Mouse (Mus musculus): ENCODE results near the gene Dkkl1.
"Not testable (repeated sequence)": the region's sequence is repeated elsewhere in the genome, so short reads cannot be mapped to it uniquely, and the experiment has no call there.

Gene Dkkl1

GRCm38 (mm10) chr7:45193406-45193805, 18.5 kb downstream of the Dkkl1 start:
- in situ Hi-C loops (cut with MboI, MseI): no loop called here

GRCm38 (mm10) chr7:45192585-45193310, 19.2 kb downstream of the Dkkl1 start:
- in situ Hi-C loops (cut with MboI, MseI): no loop called here

DNA sequence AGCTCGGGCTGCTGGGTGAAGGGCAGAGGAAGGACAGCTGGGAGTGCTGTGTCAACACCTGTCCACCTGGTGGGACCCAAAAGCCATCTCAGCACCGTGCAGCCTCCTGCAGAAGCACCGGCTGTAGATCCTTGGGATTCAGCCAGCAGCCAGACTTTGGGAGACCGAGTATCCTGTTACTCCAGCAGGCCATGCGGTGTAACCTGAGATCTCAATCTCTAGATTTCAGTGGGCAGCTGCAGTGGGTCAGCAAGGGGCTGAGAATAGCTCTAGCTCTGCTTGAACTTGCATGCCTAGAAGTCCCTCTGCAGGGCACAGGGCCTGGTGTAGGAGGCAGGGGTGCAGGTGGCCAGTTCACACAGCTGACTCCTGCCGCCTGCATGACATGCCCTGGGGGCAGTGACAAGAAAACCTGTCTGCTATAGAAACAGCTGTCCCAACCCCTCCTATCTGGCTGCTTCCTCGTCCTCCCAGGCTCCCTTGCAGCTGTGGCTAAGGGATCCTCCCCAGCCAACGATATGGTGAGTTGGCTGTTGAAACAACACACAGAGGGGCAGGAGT, 20.1 kb downstream of the Dkkl1 start:
- in situ Hi-C loops (cut with MboI, MseI): no loop called here

- in situ Hi-C loops (cut with MboI, MseI): no loop called here
Measured at GRCm38 (mm10) chr7:45191161-45191560, 20.8 kb downstream of the Dkkl1 start.

DNA sequence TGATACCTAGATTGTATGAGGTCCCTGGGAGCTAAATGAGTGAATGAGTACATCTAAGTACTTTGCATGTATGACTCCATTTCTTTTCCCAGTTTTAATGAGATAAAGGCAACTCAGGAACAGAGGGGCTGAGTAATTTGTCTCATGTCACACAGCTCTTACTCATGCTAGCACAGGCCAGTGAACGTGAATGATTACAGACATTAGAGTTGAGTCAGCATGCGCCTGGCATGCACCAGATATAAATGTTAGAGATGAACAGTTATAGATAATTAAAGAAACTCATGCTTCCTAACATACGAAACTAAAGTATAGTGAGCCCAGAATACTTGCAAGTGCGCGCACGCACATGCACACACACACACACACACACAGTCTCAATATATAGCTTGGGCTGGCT, 21.8 kb downstream of the Dkkl1 start:
- in situ Hi-C loops (cut with MboI, MseI): no loop called here

- in situ Hi-C loops (cut with MboI, MseI): no loop called here
Measured at GRCm38 (mm10) chr7:45189600-45189999, 22.3 kb downstream of the Dkkl1 start.

- in situ Hi-C loops (cut with MboI, MseI): no loop called here
Measured at GRCm38 (mm10) chr7:45185921-45186320, 26.0 kb downstream of the Dkkl1 start.

DNA sequence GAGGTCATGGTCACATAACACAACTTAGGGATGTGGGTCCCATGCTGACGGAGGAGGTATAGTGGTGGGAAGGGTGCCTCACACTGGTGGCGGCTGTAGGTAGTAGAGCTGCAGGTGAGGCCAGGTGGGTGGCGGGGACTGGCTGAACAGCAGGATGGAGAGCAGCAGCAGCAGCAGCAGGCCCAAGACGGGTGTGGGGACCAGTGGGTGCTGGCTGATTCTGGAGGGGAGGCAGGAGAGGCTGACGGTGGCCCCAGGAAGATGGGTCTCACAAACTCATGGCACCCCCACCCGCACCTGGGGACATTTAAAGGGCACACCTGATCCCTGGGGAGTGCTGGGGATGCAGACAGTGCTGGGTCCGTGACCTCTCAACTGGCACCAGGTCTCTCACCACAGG, 28.3 kb downstream of the Dkkl1 start:
- in situ Hi-C loops (cut with MboI, MseI): no loop called here

GRCm38 (mm10) chr7:45182606-45183005, 29.3 kb downstream of the Dkkl1 start:
- in situ Hi-C loops (cut with MboI, MseI): no loop called here

- in situ Hi-C loops (cut with MboI, MseI): no loop called here
Measured at GRCm38 (mm10) chr7:45182199-45182601, 29.7 kb downstream of the Dkkl1 start.

DNA sequence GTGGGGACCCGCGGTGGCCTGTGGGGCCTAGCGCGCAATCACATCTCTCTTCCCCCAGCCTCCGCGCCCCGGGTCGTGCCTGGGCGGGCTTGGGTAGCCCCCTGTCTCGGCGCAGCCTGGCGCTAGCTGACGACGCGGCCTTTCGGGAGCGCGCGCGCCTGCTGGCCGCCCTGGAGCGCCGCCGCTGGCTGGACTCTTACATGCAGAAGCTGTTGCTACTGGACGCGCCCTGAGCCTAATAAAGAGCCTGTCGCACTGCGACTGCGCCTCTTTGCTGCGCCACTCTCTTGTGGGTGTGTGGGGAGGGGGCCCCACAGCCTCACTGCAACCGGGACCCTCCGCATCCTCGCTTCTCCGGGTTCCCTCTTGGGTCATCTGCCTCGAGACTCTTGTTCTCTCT, 30.4 kb downstream of the Dkkl1 start:
- in situ Hi-C loops (cut with MboI, MseI): no loop called here

GRCm38 (mm10) chr7:45180896-45181477, 31.0 kb downstream of the Dkkl1 start, which contains the start of gene Pth2:
Gene Pth2, plus strand, starts transcription at chr7:45180995.
- in situ Hi-C loops (cut with MboI, MseI): no loop called here

DNA sequence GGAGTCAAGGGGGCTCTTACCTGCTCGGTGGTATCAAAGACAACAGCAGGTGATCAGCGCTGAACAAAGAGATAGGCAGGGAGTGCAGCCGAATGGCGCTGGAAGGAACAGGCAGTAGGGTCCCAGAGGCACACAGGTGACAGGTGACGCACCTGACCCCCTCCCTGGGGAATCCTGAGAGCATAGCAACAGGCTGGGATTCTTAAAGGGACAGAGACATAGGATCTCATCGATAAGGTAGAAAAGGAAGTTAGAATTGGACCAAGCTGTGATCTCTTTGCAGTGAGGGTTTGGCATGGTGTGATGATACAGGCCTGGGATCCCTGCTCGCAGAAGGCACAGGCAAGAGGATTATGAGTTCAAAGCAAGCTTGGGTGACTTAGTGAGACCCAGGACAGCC, 32.5 kb downstream of the Dkkl1 start, which contains the start of gene Gfy:
TSS of gene Gfy (minus strand) at position 101 of the 400 bp plus-strand sequence.
- in situ Hi-C loops (cut with MboI, MseI): no loop called here

- in situ Hi-C loops (cut with MboI, MseI): no loop called here
Measured at GRCm38 (mm10) chr7:45178550-45178949, 33.4 kb downstream of the Dkkl1 start.

DNA sequence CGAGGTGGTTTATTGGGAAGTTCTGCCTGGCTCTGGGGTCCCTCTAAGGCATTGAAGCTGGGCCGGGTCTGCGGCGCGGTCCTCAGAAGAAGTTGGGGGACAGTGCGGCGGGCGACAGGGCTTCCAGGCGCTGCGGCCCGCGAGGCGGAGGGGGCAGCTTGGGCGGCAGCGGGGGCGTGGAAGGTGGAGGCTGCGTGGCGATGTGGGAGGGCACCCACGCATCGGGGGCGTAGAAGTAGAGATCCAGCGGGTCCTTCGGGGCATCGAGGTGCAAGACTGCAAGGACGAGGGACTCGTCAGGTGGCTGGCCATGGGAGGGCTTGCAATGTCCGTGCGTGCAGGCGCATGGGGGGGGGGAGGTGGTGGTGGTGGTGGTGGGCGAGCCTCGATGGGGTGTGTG, 35.6 kb downstream of the Dkkl1 start:
- in situ Hi-C loops (cut with MboI, MseI): no loop called here

DNA sequence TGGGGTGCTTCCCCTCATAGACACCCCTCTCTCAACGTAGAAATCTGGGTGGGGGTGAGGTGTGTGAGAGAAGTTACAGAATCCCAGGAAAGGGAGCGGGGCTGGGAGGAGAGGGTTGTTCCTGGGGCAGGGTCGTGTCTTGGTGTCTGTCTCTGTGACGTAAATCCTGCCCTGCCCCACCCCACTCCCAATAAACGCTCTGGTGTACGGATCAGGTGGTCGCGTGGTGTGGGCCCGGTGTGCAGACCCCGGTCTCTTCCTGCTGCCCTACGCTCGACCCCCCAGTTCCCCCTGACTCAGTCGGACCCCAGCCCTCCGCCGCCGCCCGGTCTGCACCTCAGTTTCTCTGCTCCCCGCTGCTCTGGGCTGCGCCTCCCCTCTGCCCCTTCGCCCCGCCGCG, 36.0 kb downstream of the Dkkl1 start:
- in situ Hi-C loops (cut with MboI, MseI): no loop called here

DNA sequence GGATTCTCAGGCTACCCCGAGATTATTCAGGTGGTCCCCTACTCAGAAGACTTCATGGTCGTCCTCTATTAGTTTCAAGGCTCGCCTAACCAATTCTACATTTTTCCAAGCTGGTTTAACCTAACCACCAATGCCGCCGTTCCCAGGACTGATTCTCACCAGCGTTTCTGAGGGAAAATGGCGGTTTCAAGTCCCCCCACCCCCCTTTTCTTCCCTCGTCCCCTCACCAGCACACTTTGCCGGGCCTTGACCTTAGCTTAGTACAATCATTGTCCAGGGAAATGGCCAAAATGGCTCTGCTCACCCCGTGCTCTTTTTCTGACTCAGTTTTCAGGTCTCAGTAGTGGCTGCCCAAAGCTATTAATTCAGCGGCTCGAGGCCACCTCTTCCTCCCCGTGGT, 36.5 kb downstream of the Dkkl1 start:
- in situ Hi-C loops (cut with MboI, MseI): no loop called here

GRCm38 (mm10) chr7:45174567-45175280, 37.2 kb downstream of the Dkkl1 start:
- in situ Hi-C loops (cut with MboI, MseI): no loop called here

DNA sequence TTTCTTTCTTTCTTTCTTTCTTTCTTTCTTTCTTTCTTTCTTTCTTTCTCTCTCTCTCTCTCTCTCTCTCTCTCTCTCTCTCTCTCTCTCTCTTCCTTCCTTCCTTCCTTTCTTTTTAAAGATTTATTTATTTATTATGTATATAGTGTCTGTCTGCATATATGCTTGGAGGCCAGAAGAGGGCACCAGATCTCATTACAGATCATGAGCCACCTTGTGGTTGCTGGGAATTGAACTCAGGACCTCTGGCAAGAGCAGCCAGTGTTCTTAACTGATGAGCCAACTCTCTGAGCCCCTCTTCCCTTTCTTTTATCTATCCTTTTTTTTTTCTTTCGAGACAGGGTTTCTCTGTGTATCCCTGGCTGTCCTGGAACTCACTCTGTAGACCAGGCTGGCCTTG, 38.2 kb downstream of the Dkkl1 start:
- in situ Hi-C loops (cut with MboI, MseI): not testable (repeated sequence)

- in situ Hi-C loops (cut with MboI, MseI): no loop called here
Measured at GRCm38 (mm10) chr7:45172974-45173373, 39.0 kb downstream of the Dkkl1 start.

GRCm38 (mm10) chr7:45169495-45169894, 42.5 kb downstream of the Dkkl1 start:
- in situ Hi-C loops (cut with MboI, MseI): no loop called here

DNA sequence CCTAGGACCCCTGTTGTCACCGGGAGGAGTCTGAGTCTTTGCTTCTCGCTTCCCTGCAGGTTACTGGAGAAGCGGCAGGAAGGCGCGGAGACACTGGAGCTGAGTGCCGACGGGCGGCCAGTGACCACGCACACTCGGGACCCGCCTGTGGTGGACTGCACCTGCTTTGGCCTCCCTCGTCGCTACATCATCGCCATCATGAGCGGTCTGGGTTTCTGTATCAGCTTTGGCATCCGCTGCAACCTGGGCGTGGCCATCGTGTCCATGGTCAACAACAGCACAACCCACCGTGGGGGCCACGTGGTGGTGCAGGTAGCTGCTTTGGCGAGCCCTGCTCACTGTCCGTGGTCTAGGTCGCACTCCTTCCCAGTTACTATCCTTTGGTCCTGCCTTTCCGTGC, 43.3 kb downstream of the Dkkl1 start:
- in situ Hi-C loops (cut with MboI, MseI): no loop called here
